Mouse (Mus musculus) urinary bladder, postnatal 0 days (tissue): ENCODE measurements around the gene D930048N14Rik. TPM values are rescaled to one million over a fixed set of nuclear protein-coding genes. Genes with fewer than 3 reads are reported as not detected.

Experiments
- polyA plus RNA-seq: library from polyadenylated mRNA; unstranded; fragments of >200 nt; fragmentation: Nextera tagmentation; extraction: Ambion mirVana; gene quantifications from 2 replicates; pipeline ENCODE4 v1.2.1, GENCODE M21; 2015

D930048N14Rik gene
- 1.7 and 1.9 TPM in 2 replicates for polyA plus RNA-seq

DNA sequence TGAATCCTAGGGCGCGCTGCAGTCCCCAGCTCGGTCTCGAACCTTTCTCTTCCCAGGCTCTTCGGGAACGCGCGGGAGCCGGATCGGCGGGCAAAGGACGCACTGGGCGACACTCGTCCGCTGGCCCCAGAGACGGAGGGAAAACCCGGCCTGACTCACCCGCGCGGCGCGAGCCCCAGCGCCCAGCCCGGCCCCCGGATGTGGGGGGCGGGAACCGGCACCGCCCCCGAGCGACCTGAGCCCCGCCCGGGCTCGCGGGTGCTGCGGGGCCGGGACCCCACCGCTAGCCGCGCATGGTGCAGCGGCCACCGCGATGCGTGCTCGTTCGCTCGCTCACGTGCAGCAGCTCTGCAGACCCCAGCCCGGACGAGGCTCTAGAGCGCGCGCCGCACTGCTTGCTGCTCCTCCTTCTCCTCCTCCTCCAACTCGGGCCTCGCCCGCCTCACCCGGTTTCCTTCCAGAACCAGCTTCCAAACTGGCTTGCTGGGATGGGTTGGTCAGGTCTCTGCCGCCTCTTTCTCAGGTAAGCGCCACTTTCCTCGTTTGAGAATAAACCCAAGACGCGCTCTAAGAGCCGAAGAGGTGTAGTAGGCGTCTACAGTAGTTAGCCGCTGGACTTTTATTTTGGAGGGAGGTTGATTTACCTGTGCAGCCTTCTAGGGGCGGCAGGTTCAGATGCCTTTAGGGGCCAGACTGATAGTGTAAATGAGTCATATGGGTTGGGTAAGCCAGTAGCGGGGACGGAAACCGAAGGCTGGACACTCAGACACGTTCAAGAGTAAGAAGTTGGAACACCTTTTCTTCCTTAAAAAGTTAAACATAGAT is at the start of gene D930048N14Rik, which contains the start of gene N4bp3:
Gene D930048N14Rik, plus strand, starts transcription at position 264 of the 825 bp plus-strand sequence.
Gene N4bp3, minus strand, starts transcription at position 152 of the 825 bp plus-strand sequence.

DNA sequence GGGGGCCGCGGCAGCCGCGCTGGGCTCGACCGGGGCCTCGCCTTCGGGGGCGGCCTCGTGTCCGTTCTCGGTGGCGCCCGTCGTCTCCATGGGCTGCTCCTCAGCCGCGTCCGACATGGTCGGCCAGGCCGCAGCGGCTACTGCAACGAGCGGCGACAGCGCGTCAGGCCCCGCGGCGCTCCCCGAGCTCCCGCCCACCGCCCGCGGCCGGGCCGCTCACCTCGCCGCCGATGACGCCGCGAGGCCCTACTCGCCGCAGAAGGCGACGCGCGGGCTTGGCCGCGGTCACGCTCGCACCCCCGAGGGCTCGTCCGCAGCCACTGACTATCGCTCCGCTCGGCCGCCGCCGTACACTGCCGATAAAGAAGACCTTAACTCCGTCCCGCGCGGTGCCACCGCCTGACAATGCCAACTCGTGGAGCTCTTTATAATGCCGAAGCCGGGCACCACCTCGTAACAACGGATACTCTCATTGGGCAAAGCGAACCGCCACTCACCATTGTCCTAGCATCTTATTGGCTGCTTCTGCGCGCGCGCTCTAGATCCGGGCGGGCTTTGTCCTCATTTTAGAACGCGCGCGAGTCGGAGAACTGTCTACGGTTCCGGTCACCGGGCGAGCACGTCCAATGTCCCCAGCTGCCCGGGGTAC is 44.2 kb upstream of the D930048N14Rik start, which contains the start of gene Hnrnpab:
Gene Hnrnpab, minus strand, starts transcription at position 401 of the 649 bp plus-strand sequence.

GRCm38 (mm10) chr11:51619409-51620060 is 31.2 kb upstream of the D930048N14Rik start, which contains the start of gene Nhp2:
Nhp2 (plus strand) TSS chr11:51619735.

DNA sequence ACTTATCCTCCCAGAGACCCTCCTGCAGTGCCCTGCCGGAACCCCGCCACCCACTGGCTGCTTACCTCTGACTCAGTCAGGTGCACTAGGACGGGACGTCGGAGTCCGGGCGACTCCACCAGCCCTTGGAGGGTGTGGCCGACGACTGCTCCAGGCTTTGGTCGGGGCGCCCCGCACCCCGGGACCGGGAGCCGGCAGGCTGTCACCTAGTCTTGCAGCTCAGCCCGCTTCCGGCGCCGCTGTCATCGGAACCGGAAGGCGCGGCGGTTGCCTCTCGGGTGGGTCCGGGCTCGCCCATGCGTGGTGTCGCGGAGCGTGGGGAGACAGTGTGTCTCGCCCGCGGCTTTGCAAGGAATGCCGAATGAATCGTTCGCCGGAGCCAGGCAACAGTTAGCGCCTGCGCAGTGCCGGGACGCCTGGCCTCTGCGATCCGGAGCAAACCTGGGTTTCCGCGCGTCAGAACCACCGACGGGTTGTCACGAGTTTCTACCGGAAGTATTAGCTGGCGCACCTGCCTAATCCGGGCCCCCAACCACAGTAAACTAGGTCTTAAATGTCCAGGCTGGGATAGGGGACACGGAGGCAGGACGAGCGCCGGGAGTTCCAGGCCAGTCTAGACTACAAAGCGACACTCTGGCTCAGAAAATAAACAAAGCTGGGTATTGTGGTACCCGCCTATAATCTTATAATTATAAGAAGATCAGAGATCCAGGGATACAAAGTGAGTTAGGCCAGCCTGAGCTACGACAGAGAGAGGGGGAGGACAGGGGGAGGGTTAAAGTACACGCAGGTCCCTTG is 15.0 kb upstream of the D930048N14Rik start, which contains the start of gene Rmnd5b:
Gene Rmnd5b, minus strand, starts transcription at position 372 of the 798 bp plus-strand sequence.

DNA sequence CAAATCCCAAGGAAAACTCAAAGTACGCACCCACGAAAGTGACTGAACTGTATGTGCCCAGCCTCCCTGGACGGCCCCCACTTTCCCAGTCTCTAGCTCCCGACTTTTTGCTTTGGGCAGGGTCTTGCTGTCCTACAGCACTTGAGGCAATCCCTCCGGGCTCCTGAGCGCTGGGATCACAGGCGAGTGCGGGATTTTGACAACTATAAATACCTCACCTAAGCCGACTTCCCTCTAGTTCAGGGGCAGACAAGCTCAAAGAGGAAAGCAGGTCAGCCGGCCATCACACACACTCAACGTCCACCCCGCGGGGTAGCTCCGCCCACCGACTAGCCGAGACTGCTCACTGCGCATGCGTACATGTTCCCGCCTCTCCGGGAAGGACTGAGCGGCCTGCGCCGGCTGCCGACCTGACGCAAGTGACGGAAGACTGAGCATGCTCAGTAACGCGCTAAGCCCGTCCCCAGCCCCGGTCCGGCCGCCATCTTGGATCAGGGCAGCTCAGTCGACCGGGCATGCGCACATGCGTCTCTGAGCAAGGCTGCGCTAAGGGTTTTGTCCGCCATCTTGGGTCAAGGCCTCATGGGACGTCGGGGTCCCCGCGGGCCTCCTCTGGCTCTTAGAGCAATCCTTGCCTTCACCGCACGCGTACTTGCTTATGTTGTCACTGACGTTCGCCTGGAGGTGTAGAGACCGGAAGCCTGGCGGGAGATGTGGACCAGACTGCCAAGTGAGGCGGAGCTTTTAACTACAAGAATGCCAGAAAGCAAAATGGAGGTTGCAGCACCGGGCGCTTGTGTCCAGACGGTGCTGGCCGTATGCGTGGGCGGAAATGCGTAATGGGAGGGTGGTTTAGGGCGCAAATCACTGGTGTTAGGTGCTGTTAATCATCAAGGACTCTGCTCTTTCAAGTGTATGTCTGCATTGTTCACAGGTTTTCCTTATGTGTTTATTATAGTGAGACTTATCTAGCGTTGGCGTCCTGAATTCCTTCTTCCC is 37.9 kb downstream of the D930048N14Rik start, which contains the start of gene 0610009B22Rik:
Gene 0610009B22Rik, minus strand, starts transcription at position 545 of the 999 bp plus-strand sequence.

Other genes with a start within 250 kb of the D930048N14Rik start
- 14.8 and 15.4 TPM in 2 replicates for gene Phykpl, start 66.2 kb upstream of the D930048N14Rik start, polyA plus RNA-seq
- gene Hnrnpab, start 44.1 kb upstream of the D930048N14Rik start, polyA plus RNA-seq, result 179 and 199 TPM in 2 replicates
- 84.4 and 92.2 TPM in 2 replicates for gene Nhp2, start 31.2 kb upstream of the D930048N14Rik start, polyA plus RNA-seq
- 30.9 and 35.1 TPM in 2 replicates for gene Rmnd5b, start 15.1 kb upstream of the D930048N14Rik start, polyA plus RNA-seq
- gene N4bp3, start 112 bp upstream of the D930048N14Rik start, polyA plus RNA-seq, result 7.1 and 7.7 TPM in 2 replicates
- 69.0 and 74.0 TPM in 2 replicates for gene 0610009B22Rik, start 37.9 kb downstream of the D930048N14Rik start, polyA plus RNA-seq
- gene Sec24a, start 112.7 kb downstream of the D930048N14Rik start, polyA plus RNA-seq, result 9.7 and 12.4 TPM in 2 replicates
- 127 and 147 TPM in 2 replicates for gene Sar1b, start 112.7 kb downstream of the D930048N14Rik start, polyA plus RNA-seq
- gene Jade2, start 206.7 kb downstream of the D930048N14Rik start, polyA plus RNA-seq, result 1.1 and 1.4 TPM in 2 replicates